Mouse (Mus musculus): Measurements from ENCODE around the gene Fat1.

- TF ChIP-seq POLR2A (IDR thresholded peaks at IDR 0.05; ENCODE audit: low read depth, low read length) (no peak), CTCF (IDR thresholded peaks at IDR 0.05; ENCODE audit: extremely low read depth, insufficient read length, insufficient replicate concordance, low read depth, low read length) (no peak)
Measured at GRCm38 (mm10) chr8:45060083-45060482, 124.8 kb downstream of the Fat1 start.

Measured in small intestine, adult 2 months (tissue).